Mouse (Mus musculus) megakaryocyte, embryonic 14.5 days (primary cell): ENCODE measurements around the gene Snf8.

ENCODE experiments used
- FLI1 ChIP-seq: IDR thresholded peaks from 2 replicates; pipeline ENCODE4 v1.6.1; 2012; ENCODE audit warnings: low read length, inconsistent platforms, mixed read lengths
- GATA1 ChIP-seq: IDR thresholded peaks from 3 replicates; pipeline ENCODE4 v1.6.1; 2012; ENCODE audit warnings: mixed read lengths, low read length, inconsistent platforms, borderline replicate concordance

DNA sequence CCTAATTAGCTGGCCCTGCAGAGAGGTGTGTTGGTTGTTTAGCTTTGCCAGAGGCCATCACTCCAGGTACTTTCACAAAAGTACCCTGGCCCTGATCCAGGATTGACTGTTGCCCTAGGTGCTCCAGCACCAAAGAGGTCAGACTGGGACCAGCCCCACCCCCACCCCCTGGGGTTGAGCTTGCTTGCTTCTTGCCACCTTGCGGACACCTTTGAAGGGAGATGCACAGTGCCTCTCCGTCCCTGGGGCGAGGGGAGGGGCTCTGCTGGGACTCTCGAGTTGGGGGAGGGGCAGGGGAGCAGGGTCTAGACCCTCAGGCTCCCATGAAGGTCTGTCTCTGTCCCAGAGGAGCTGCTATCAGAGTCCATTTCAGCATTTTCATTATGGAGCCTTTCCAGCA is 15.3 kb downstream of the Snf8 start:
- TF ChIP-seq GATA1 (no peak), FLI1 (no peak)
